Mouse (Mus musculus) limb, embryonic 11.5 days (tissue): ENCODE measurements around the gene Mrpl43. TPM values are rescaled to one million over a fixed set of nuclear protein-coding genes. Genes with fewer than 3 reads are reported as not detected.

Experiments used
- ATAC-seq: fragments of 200-750 bp; cut with Nextera tagmentation; 2 replicates; pipeline ENCODE4 v1.8.0; 2017; ENCODE audit warnings: low read depth; ENCODE audit not compliant: insufficient number of reproducible peaks, low FRiP score, low TSS enrichment
- DNase-seq: peaks from one replicate; pipeline ENCODE4 v3.0.0-alpha.2; 2015; ENCODE audit warnings: low spot score
- H3K27ac ChIP-seq: fragments of 300-500 bp; sonication (generic); replicated peaks from 2 replicates; pipeline ENCODE4 v1.5.1; 2014; ENCODE audit warnings: low read depth, mild to moderate bottlenecking, low read length
- H3K27me3 ChIP-seq: fragments of 300-500 bp; sonication (generic); 2 replicates; pipeline ENCODE4 v1.6.1; 2014; ENCODE audit warnings: mild to moderate bottlenecking, low read length, mixed read lengths; ENCODE audit not compliant: control insufficient read depth, insufficient read depth
- H3K36me3 ChIP-seq: fragments of 300-500 bp; sonication (generic); 2 replicates; pipeline ENCODE4 v1.6.1; 2014; ENCODE audit warnings: mild to moderate bottlenecking, low read length, moderate library complexity, mixed read lengths; ENCODE audit not compliant: control insufficient read depth, insufficient read depth
- H3K4me1 ChIP-seq: fragments of 300-500 bp; sonication (generic); 2 replicates; pipeline ENCODE4 v1.6.1; 2014; ENCODE audit warnings: low read length, mixed read lengths; ENCODE audit not compliant: control insufficient read depth, insufficient read depth
- H3K4me2 ChIP-seq: fragments of 300-500 bp; sonication (generic); 2 replicates; pipeline ENCODE4 v1.6.1; 2014; ENCODE audit warnings: low read depth, mild to moderate bottlenecking, moderate library complexity; ENCODE audit not compliant: severe bottlenecking
- H3K4me3 ChIP-seq: fragments of 300-500 bp; sonication (generic); 2 replicates; pipeline ENCODE4 v1.5.1; 2014; ENCODE audit warnings: low read depth, low read length
- H3K9ac ChIP-seq: fragments of 300-500 bp; sonication (generic); 2 replicates; pipeline ENCODE4 v1.6.1; 2014; ENCODE audit warnings: mild to moderate bottlenecking, low read length
- H3K9me3 ChIP-seq: fragments of 300-500 bp; sonication (generic); 2 replicates; pipeline ENCODE4 v1.6.1; 2016; ENCODE audit warnings: low read length; ENCODE audit not compliant: control insufficient read depth
- WGBS: fragments of 180-500 bp; shearing (Covaris S2); extraction: QIAGEN DNeasy Blood & Tissue Kit; methylation state at CpG from one replicate; pipeline ENCODE4 v1.1.7; 2014; 5-methylcytosine and 5-hydroxymethylcytosine counted together
- polyA plus RNA-seq: library from polyadenylated mRNA; unstranded; fragments of >200 nt; fragmentation: Nextera tagmentation; extraction: Ambion mirVana; gene quantifications from 2 replicates; pipeline ENCODE4 v1.2.1, GENCODE M21; 2014

Gene Mrpl43
- polyA plus RNA-seq, 1 experiment from 2014 or later, result 73.6 TPM

DNA sequence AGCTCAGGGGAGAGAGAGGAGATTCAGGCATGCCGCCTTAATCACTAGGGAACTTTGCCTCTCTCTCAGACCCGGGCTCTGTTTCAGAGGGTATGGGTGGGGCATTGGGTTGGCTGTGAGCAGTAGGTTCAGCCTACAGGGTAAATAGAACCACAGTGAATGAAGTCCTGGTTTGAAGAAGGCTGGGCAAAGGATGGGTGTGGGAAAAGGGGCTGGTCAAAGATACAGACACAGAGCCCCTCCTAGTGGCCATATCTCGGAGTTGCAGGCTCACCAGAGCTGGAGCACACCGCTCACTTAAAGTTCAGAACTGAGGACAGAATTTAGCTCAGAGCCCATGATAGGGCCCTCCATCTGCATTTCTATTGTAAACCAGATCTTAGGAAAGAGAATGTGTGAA is 25.5 kb upstream of the Mrpl43 start:
- DNase-seq (peak; percentile 88), ATAC-seq (no peak)
- Histone ChIP-seq H3K27me3 (no peaks in the 10 kb centered on the region), H3K4me2 (no peak overlapping the region), H3K9ac (no peak overlapping the region), H3K9me3 (no peaks in the 10 kb centered on the region), H3K4me3 (no peak overlapping the region), H3K4me1 (0 out of 2 replicates have a peak, but pooled peaks cover 3% of the 10 kb centered on the region), H3K36me3 (no peaks in the 10 kb centered on the region), H3K27ac (no peak overlapping the region)
- 20% methylated on average over 4 of the region's 4 CpGs for WGBS

DNA sequence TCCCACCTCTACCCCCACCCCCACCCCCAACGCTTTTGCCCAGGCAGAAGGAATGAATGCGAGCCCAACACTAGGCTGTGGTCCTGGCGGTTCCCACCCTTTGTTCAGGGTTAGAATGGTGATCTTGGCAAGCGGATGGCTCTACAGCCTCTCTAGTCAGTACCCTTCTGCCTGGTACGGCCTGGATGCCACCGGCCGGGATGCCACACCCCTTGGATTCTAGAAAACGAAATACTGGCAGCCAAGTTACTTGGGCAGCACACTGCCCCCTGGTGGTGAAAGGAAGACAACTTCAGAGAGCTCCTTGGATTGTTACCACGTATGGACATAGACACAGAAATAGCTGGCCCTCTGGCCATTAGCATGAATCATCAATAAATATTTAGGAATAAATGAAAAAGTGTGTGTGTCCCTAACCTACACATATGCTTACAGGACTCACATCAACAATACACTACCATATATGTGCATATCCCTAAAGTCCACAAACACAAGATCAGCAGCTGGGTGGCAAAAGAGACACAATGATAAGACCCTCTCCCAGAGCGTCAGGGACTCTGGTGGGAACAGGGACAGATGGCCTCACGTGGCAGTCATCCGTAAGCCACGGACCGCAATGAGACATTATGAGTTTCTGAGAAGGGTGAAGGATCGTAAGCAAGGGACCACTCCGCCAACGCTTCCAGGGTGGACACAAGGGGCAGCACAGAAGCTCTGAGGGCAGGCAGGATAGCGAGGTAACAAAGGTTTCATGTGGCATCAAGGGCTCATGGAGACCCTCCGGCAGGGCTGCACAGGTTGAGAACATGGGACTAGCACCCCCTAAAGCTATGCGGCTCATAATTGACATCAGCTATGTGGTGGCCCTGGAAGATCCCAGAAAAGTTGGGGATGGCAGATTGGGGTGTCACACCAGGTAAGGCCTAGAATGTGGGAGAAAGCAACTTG is 24.8 kb upstream of the Mrpl43 start:
- Histone ChIP-seq H3K27ac (no peak overlapping the region), H3K4me1 (0 out of 2 replicates have a peak, but pooled peaks cover 3% of the 10 kb centered on the region), H3K4me2 (peak overlapping the region; percentile 34), H3K9me3 (no peaks in the 10 kb centered on the region), H3K36me3 (peaks cover 7% of the 10 kb centered on the region), H3K9ac (no peak overlapping the region), H3K27me3 (no peaks in the 10 kb centered on the region), H3K4me3 (no peak overlapping the region)
- ATAC-seq (no peak), DNase-seq (peak; percentile 79)
- 44% methylated on average over 20 of the region's 20 CpGs for WGBS

DNA sequence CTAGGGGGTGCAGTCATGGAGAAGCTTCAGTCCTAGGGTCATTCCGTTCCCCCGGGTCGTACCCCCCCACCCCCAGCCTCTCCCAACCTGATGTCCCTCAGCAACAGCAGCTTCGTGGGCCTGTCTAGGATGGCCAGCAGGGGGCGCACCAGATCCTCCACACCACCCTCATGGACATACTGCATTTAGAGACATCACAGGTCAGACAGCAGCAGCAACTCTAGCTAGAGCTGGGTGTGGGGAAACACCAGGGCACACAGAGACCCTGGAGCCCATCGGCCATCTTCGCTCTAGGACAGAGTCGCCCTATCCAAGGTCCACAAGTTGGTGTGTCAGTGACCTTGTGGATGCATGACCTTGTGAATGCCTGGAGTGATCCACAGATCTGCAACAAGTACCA is 23.9 kb upstream of the Mrpl43 start:
- no peak overlapping the region for H3K4me2 ChIP-seq
- 26% methylated on average over 8 of the region's 8 CpGs for WGBS
- DNase-seq, result peak; percentile 78
- no peak overlapping the region for H3K27ac ChIP-seq
- H3K4me3 ChIP-seq, result no peak overlapping the region
- no peak for ATAC-seq
- no peaks in the 10 kb centered on the region for H3K27me3 ChIP-seq
- H3K9me3 ChIP-seq, result no peaks in the 10 kb centered on the region
- H3K4me1 ChIP-seq, result 0 out of 2 replicates have a peak, but pooled peaks cover 3% of the 10 kb centered on the region
- H3K9ac ChIP-seq, result no peak overlapping the region
- peaks cover 15% of the 10 kb centered on the region for H3K36me3 ChIP-seq

DNA sequence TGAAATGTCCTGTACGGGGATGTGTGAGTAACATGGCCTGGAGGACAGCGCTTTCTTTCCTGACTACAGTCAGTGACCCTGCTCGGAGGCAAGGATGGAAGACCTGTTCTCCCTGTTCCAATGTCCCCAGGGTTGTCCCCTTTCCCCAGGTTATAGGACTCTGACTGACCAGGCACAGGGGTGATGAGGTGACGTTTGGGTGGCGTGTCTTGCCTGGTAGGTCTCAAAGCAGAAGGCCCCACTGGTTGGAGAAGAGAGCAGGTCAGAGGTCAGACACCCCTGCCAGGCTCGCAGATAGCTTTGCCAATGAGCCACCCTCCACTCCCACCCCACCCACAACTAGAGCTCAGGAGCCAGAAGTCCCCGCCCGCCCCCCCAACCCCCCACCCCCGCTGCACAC is 23.3 kb upstream of the Mrpl43 start:
- no peak overlapping the region for H3K27ac ChIP-seq
- no peak for DNase-seq
- 56% methylated on average over 9 of the region's 9 CpGs for WGBS

DNA sequence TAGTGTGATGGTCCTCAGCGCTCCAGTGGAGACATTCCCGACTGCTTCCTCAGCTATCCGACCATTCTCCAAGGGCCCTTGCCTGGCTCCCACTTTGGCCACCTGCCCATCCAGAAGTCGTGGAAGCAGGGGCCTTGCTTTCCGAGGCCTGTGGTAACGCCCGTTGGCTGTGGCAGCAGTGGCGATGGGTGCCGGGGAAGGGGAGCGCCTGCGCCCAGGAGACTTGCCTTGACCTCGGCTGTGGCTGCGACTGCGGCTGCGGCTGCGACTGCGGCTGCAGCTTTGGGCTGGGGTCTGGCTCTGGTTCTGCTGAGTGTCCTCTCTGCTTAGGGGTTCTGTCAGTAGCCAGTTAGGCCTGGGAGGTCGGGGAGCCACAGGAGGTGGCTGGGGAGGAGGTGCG is 22.5 kb upstream of the Mrpl43 start:
- Histone ChIP-seq H3K9me3 (no peaks in the 10 kb centered on the region), H3K36me3 (peaks cover 23% of the 10 kb centered on the region), H3K4me1 (0 out of 2 replicates have a peak, but pooled peaks cover 3% of the 10 kb centered on the region), H3K9ac (no peak overlapping the region), H3K4me3 (no peak overlapping the region), H3K27ac (no peak overlapping the region), H3K4me2 (no peak overlapping the region), H3K27me3 (no peaks in the 10 kb centered on the region)
- ATAC-seq, result no peak
- WGBS, result 59% methylated on average over 19 of the region's 19 CpGs
- DNase-seq, result no peak

More for the DNA sequence above, 23.3 kb upstream of the Mrpl43 start:
- Histone ChIP-seq H3K4me1 (0 out of 2 replicates have a peak, but pooled peaks cover 3% of the 10 kb centered on the region), H3K9ac (no peak overlapping the region), H3K9me3 (no peaks in the 10 kb centered on the region), H3K4me2 (no peak overlapping the region), H3K4me3 (no peak overlapping the region), H3K27me3 (no peaks in the 10 kb centered on the region), H3K36me3 (peaks cover 17% of the 10 kb centered on the region)
- ATAC-seq, result no peak

DNA sequence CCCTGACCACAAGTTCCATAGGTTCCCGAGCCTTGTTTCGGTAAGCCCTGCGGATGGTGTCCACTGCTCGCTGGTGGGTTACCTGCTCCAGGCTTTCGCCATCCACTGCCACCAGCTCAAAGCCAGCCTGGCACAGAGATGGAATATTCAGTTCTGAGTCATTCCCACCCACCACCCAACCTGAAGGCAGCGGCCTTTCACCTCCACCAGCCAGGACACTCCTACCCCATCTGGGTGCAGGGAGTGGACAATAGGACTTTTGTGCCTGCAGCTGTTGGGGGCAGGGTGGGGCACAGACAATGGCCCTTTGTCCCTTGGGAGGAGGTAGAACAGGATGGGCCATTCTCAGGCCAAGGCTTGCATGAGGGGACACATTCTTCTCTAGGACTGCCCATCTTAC is 21.6 kb upstream of the Mrpl43 start:
- Histone ChIP-seq H3K4me1 (0 out of 2 replicates have a peak, but pooled peaks cover 3% of the 10 kb centered on the region), H3K9me3 (no peaks in the 10 kb centered on the region), H3K4me2 (no peak overlapping the region), H3K4me3 (no peak overlapping the region), H3K36me3 (peaks cover 28% of the 10 kb centered on the region), H3K27ac (no peak overlapping the region), H3K9ac (no peak overlapping the region), H3K27me3 (no peaks in the 10 kb centered on the region)
- 94% methylated on average over 6 of the region's 6 CpGs for WGBS
- ATAC-seq (no peak), DNase-seq (no peak)

DNA sequence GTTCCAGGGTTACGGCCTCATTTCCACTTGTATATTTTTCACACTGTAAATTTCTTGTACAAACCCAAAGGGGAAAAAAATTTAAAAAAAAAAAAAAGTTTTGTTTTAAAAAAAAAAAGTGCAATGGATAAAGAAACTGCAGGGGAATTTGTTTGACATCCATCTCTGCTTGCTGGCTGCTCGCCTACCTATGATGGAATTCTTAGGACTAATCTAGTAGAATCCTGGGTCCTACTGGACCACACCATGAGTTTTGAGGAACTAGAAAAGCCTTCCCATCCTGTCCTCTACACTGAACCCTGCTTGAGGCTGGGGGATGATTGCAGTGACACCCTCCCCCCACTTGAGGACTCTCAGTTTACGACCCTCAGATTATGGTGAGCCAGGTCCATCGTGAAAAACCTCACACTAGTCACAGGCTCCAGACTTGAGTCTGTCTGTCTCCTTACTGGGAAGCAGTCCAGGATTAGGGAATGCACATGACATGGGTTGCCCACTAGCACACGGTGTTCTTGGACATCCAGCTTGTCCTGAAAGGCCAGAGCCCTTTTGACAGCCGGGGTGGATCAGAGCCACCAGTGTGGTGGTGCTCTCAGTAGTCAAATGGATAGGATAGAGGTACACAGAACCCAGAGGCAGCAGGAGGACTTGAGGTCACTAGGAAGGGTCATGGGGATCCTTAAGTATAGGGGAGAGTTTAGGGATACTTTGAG is 20.9 kb upstream of the Mrpl43 start:
- ATAC-seq (no peak), DNase-seq (no peak)
- WGBS, result 78% methylated on average over 6 of the region's 6 CpGs
- H3K4me3 ChIP-seq, result no peak overlapping the region
- 0 out of 2 replicates have a peak, but pooled peaks cover 3% of the 10 kb centered on the region for H3K4me1 ChIP-seq
- no peak overlapping the region for H3K27ac ChIP-seq
- no peak overlapping the region for H3K4me2 ChIP-seq
- peaks cover 31% of the 10 kb centered on the region for H3K36me3 ChIP-seq
- no peak overlapping the region for H3K9ac ChIP-seq
- no peaks in the 10 kb centered on the region for H3K9me3 ChIP-seq
- H3K27me3 ChIP-seq, result no peaks in the 10 kb centered on the region

DNA sequence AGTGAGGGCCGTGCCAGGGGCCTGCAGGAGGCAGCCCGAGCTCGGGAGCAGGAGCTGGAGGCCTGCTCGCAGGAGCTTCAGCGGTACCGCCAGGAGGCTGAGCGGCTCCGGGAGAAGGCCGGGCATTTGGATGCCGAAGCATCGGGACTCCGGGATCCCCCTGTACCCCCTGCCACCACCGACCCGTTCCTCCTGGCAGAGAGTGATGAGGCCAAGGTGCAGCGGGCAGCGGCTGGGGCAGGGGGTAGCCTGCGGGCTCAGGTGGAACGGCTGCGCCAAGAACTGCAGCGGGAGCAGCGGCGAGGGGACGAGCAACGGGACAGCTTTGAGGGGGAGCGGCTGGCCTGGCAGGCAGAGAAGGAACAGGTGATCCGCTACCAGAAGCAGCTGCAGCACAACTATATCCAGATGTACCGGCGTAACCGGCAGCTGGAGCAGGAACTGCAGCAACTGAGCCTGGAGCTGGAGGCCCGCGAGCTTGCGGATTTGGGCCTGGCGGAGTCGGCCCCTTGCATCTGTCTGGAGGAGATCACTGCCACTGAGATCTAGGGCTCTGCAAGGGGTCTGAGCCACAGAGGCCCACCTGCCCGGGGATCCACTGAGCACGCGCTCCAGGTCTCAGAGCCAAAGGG is 19.8 kb upstream of the Mrpl43 start:
- no peak for ATAC-seq
- H3K9ac ChIP-seq, result no peak overlapping the region; the same call in 1 of the 2 replicates
- H3K36me3 ChIP-seq, result peaks cover 31% of the 10 kb centered on the region
- DNase-seq, result peak; percentile 55
- WGBS, result 82% methylated on average over 37 of the region's 37 CpGs
- H3K4me1 ChIP-seq, result 0 out of 2 replicates have a peak, but pooled peaks cover 3% of the 10 kb centered on the region
- H3K27me3 ChIP-seq, result no peaks in the 10 kb centered on the region
- no peak overlapping the region for H3K4me2 ChIP-seq
- no peak overlapping the region for H3K4me3 ChIP-seq
- H3K9me3 ChIP-seq, result no peaks in the 10 kb centered on the region
- H3K27ac ChIP-seq, result no peak overlapping the region
